Mouse (Mus musculus) ES-E14 (cell line): Measurements from ENCODE around the gene Lysmd2. TPM values are rescaled to one million over a fixed set of nuclear protein-coding genes. Genes with fewer than 3 reads are reported as not detected.

Experiments used
- DNase-seq: peaks from one replicate; pipeline ENCODE4 v3.0.0-alpha.2; 2013; ENCODE audit warnings: low read depth, low spot score
- H3K27ac ChIP-seq: 2 replicates; pipeline ENCODE4 v1.5.1; 2012; ENCODE audit warnings: low read depth, mild to moderate bottlenecking, low read length, moderate library complexity, mixed read lengths; ENCODE audit not compliant: poor library complexity, insufficient read depth, severe bottlenecking
- H3K36me3 ChIP-seq: 2 replicates; pipeline ENCODE4 v1.6.1; 2012; ENCODE audit warnings: mild to moderate bottlenecking, low read length, moderate library complexity, mixed read lengths; ENCODE audit not compliant: control insufficient read depth, poor library complexity, insufficient read depth, severe bottlenecking
- H3K4me1 ChIP-seq, 2 experiments: fragments of 150-350 bp in 1 of 2; sonication (generic) in 1 of 2; 2 replicates each; pipeline ENCODE4 v1.6.1; 2012; ENCODE audit warnings: low read length in 2 of 2, mild to moderate bottlenecking in 1 of 2, mixed read lengths in 1 of 2; ENCODE audit not compliant: control insufficient read depth in 2 of 2, insufficient read depth in 2 of 2, poor library complexity in 1 of 2
- H3K4me3 ChIP-seq, 2 experiments: fragments of 150-350 bp in 1 of 2; sonication (generic) in 1 of 2; 2 replicates each; pipeline ENCODE4 v1.5.1; 2012; ENCODE audit warnings: low read length in 2 of 2, low read depth in 1 of 2, mild to moderate bottlenecking in 1 of 2, mixed read lengths in 1 of 2; ENCODE audit not compliant: insufficient read depth in 1 of 2, poor library complexity in 1 of 2, severe bottlenecking in 1 of 2
- H3K9ac ChIP-seq: 2 replicates; pipeline ENCODE4 v1.6.1; 2012; ENCODE audit warnings: low read depth, mild to moderate bottlenecking, low read length, mixed read lengths; ENCODE audit not compliant: poor library complexity, insufficient read depth, severe bottlenecking
- H3K9me3 ChIP-seq: fragments of 150-350 bp; sonication (generic); 2 replicates; pipeline ENCODE4 v1.6.1; 2012; ENCODE audit warnings: low read depth, mild to moderate bottlenecking, low read length; ENCODE audit not compliant: control insufficient read depth, insufficient read depth
- CHD2 ChIP-seq: IDR thresholded peaks from 2 replicates; pipeline ENCODE4 v1.6.1; 2014; ENCODE audit warnings: mild to moderate bottlenecking, low read depth, low read length, inconsistent platforms
- HCFC1 ChIP-seq: IDR thresholded peaks from 2 replicates; pipeline ENCODE4 v1.6.1; 2012; ENCODE audit warnings: low read length, inconsistent platforms, borderline replicate concordance; ENCODE audit not compliant: insufficient read depth
- MAFK ChIP-seq: IDR thresholded peaks from 2 replicates; pipeline ENCODE4 v1.6.1; 2014; ENCODE audit warnings: mild to moderate bottlenecking, low read depth, low read length, inconsistent platforms; ENCODE audit not compliant: insufficient read depth
- ZC3H11A ChIP-seq: IDR thresholded peaks from 2 replicates; pipeline ENCODE4 v1.6.1; 2012; ENCODE audit warnings: low read depth, mild to moderate bottlenecking, inconsistent platforms, low read length, borderline replicate concordance
- ZNF384 ChIP-seq: IDR thresholded peaks from 2 replicates; pipeline ENCODE4 v1.6.1; 2012; ENCODE audit warnings: low read depth, low read length, inconsistent platforms
- in situ Hi-C, 2 experiments: fragments of 600-800 bp; cut with MboI; formaldehyde crosslinking; loops; one replicate each; pipeline ENCODE4 v1.15.1; 2025; ENCODE audit warnings: low sequenced_read_pairs in 2 of 2, inconsistent platforms in 1 of 2; ENCODE audit not compliant: unreplicated experiment in 2 of 2
- total RNA-seq: library from RNA; depleted of rRNA; stranded (reverse); fragments of 300-350 nt; gene quantifications from 2 replicates; pipeline ENCODE4 v1.2.3, GENCODE M21; 2012

Gene Lysmd2
- total RNA-seq, 1 experiment = 6.3 TPM

GRCm38 (mm10) chr9:75624983-75625555 lies 472 bp upstream of the Lysmd2 start:
- DNase-seq = peak; percentile 11
- Histone ChIP-seq H3K4me1 (no peaks in the 10 kb centered on the region), H3K27ac (no peak overlapping the region), H3K9me3 (no peaks in the 10 kb centered on the region), H3K36me3 (no peaks in the 10 kb centered on the region), H3K4me3 (peak overlapping the region; percentile 82 to 89), H3K9ac (peak overlapping the region; percentile 91)
- TF ChIP-seq CHD2 = no peak
- no peak for TF ChIP-seq ZNF384
- no peak for TF ChIP-seq MAFK
- no peak for TF ChIP-seq ZC3H11A
- no peak for TF ChIP-seq HCFC1
- in situ Hi-C loops = no loop called here

- Histone ChIP-seq H3K9ac (peak overlapping the region; percentile 91), H3K4me1 (no peaks in the 10 kb centered on the region), H3K36me3 (no peaks in the 10 kb centered on the region), H3K4me3 (peak overlapping the region; percentile 82 to 89), H3K27ac (no peak overlapping the region), H3K9me3 (no peaks in the 10 kb centered on the region)
- TF ChIP-seq HCFC1 (no peak), MAFK (no peak), CHD2 (no peak), ZNF384 (no peak), ZC3H11A (no peak)
- in situ Hi-C loops = no loop called here
- DNase-seq = no peak
Observed at GRCm38 (mm10) chr9:75626308-75626604, 715 bp downstream of the Lysmd2 start.

GRCm38 (mm10) chr9:75630823-75631454 lies 5.4 kb downstream of the Lysmd2 start:
- DNase-seq = no peak
- Histone ChIP-seq H3K4me3 (no peak overlapping the region), H3K9ac (no peak overlapping the region), H3K36me3 (no peaks in the 10 kb centered on the region), H3K27ac (no peak overlapping the region), H3K4me1 (no peaks in the 10 kb centered on the region), H3K9me3 (no peaks in the 10 kb centered on the region)
- in situ Hi-C loops = no loop called here
- TF ChIP-seq HCFC1 = no peak

GRCm38 (mm10) chr9:75632111-75632510 lies 6.6 kb downstream of the Lysmd2 start:
- in situ Hi-C loops = no loop called here
- H3K27ac ChIP-seq = no peak overlapping the region
- no peaks in the 10 kb centered on the region for H3K9me3 ChIP-seq
- TF ChIP-seq HCFC1 (no peak), MAFK (no peak), ZNF384 (no peak), CHD2 (no peak), ZC3H11A (no peak)
- no peaks in the 10 kb centered on the region for H3K36me3 ChIP-seq
- H3K9ac ChIP-seq = no peak overlapping the region
- H3K4me3 ChIP-seq = no peak overlapping the region
- DNase-seq = no peak
- no peaks in the 10 kb centered on the region for H3K4me1 ChIP-seq

GRCm38 (mm10) chr9:75632902-75633301 lies 7.4 kb downstream of the Lysmd2 start:
- in situ Hi-C loops = no loop called here
- H3K27ac ChIP-seq = no peak overlapping the region
- no peak for DNase-seq

More at GRCm38 (mm10) chr9:75632902-75633301, 7.4 kb downstream of the Lysmd2 start:
- Histone ChIP-seq H3K36me3 (no peaks in the 10 kb centered on the region), H3K9me3 (no peaks in the 10 kb centered on the region), H3K4me1 (no peaks in the 10 kb centered on the region), H3K9ac (no peak overlapping the region), H3K4me3 (no peak overlapping the region)
- TF ChIP-seq ZC3H11A (no peak), CHD2 (no peak), ZNF384 (no peak), HCFC1 (no peak), MAFK (no peak)
